Mouse (Mus musculus): ENCODE measurements around the gene Dnttip2.

Dnttip2 gene

GRCm38 (mm10) chr3:122333493-122333892 is 59.3 kb downstream of the Dnttip2 start:
- no peak for DNase-seq

GRCm38 (mm10) chr3:122333902-122334301 is 59.7 kb downstream of the Dnttip2 start:
- no peak for DNase-seq

GRCm38 (mm10) chr3:122334375-122334774 is 60.2 kb downstream of the Dnttip2 start:
- no peak for DNase-seq
